Mouse (Mus musculus) limb, embryonic 12.5 days (tissue): Measurements from ENCODE around the gene Fzd1. TPM values are rescaled to one million over a fixed set of nuclear protein-coding genes. Genes with fewer than 3 reads are reported as not detected.

Experiments
- ATAC-seq: fragments of 200-750 bp; cut with Nextera tagmentation; 2 replicates; pipeline ENCODE4 v1.8.0; 2017; ENCODE audit warnings: low read depth, moderate TSS enrichment; ENCODE audit not compliant: insufficient number of reproducible peaks, insufficient read depth, low FRiP score, low TSS enrichment
- H3K27ac ChIP-seq: fragments of 300-500 bp; sonication (generic); 2 replicates; pipeline ENCODE4 v1.5.1; 2016; ENCODE audit warnings: mild to moderate bottlenecking, moderate library complexity
- H3K27me3 ChIP-seq: fragments of 300-500 bp; sonication (generic); 2 replicates; pipeline ENCODE4 v1.6.1; 2016; ENCODE audit warnings: mild to moderate bottlenecking, moderate library complexity
- H3K36me3 ChIP-seq: fragments of 300-500 bp; sonication (generic); 2 replicates; pipeline ENCODE4 v1.6.1; 2016; ENCODE audit warnings: mild to moderate bottlenecking, moderate library complexity
- H3K4me1 ChIP-seq: fragments of 300-500 bp; sonication (generic); replicated peaks from 2 replicates; pipeline ENCODE4 v1.6.1; 2016
- H3K4me2 ChIP-seq: fragments of 300-500 bp; sonication (generic); 2 replicates; pipeline ENCODE4 v1.6.1; 2016; ENCODE audit warnings: mild to moderate bottlenecking, moderate library complexity
- H3K4me3 ChIP-seq: fragments of 300-500 bp; sonication (generic); replicated peaks from 2 replicates; pipeline ENCODE4 v1.5.1; 2016; ENCODE audit warnings: mild to moderate bottlenecking
- H3K9ac ChIP-seq: fragments of 300-500 bp; sonication (generic); replicated peaks from 2 replicates; pipeline ENCODE4 v1.6.1; 2016; ENCODE audit warnings: mild to moderate bottlenecking, moderate library complexity
- H3K9me3 ChIP-seq: fragments of 300-500 bp; sonication (generic); 2 replicates; pipeline ENCODE4 v1.6.1; 2016; ENCODE audit warnings: mild to moderate bottlenecking, moderate library complexity
- WGBS: fragments of 180-500 bp; shearing (Covaris S2); methylation state at CpG from one replicate; pipeline ENCODE4 v1.1.7; 2016; 5-methylcytosine and 5-hydroxymethylcytosine counted together
- polyA plus RNA-seq: library from polyadenylated mRNA; unstranded; fragments of >200 nt; fragmentation: Nextera tagmentation; extraction: Ambion mirVana; gene quantifications from 2 replicates; pipeline ENCODE4 v1.2.1, GENCODE M21; 2016

The Fzd1 gene
- polyA plus RNA-seq, 1 experiment from 2014 or later: 34.1 TPM

DNA sequence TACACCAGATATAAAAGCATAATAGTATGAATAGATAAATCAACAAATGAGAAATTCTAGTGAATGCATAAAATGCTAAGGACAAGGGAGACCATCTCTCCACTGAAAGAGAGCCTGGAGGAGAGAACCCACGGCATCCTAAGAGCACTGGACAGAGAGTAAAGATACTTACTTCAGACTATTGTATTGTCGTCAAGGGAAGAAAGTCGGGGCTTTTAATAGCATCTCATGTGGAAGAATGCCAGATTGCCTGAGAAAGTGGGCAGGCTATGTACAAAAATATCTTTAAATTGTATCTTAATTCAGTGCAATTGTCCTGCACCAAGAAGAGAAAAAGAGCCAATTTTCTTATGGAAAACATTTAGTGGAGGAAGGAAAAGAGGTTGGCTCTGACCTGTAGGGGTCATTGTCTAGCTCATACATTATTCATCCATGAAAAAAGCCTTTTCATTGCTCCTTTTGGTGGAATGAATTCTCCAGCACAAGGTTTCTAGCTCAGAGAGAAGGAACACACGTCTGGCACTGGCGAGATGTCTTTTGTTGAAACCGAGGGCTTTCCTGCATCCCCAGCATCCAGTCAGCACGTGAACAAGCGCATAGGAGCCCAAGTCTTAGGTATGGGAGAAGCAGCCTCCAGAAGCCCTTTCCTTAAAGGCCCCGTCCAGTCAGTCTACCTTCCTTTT lies 15.4 kb upstream of the Fzd1 start:
- H3K27me3 ChIP-seq: no peaks in the 10 kb centered on the region
- no peak overlapping the region for H3K27ac ChIP-seq
- 65% methylated on average over 9 of the region's 9 CpGs for WGBS
- peaks cover 6% of the 10 kb centered on the region; the same call in 1 of the 2 replicates for H3K4me1 ChIP-seq
- no peak overlapping the region for H3K4me2 ChIP-seq
- H3K4me3 ChIP-seq: no peak overlapping the region
- H3K9ac ChIP-seq: no peak overlapping the region
- no peaks in the 10 kb centered on the region for H3K36me3 ChIP-seq
- no peaks in the 10 kb centered on the region for H3K9me3 ChIP-seq
- no peak for ATAC-seq

DNA sequence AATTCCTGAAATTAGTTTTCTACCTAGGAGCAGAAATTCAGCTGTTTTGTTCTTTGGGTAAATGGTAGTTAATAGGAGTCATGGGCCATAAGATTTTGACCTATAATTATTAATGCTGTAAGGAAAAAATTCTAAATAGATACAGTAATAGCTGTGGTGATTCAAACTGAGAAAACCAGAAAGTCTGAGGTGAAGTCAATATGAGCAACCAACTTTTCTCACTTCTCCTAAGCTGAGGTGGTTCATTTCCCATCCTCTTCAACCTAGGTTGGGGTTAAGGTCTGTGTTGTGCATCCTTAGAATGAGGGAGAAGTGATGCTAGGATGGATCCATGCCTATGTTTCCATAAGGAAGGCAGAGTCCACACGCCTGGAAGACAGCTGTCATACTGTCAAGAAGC lies 12.8 kb upstream of the Fzd1 start:
- H3K4me1 ChIP-seq: no peaks in the 10 kb centered on the region
- ATAC-seq: no peak
- H3K27ac ChIP-seq: no peak overlapping the region
- H3K9me3 ChIP-seq: no peaks in the 10 kb centered on the region
- no peaks in the 10 kb centered on the region for H3K36me3 ChIP-seq
- H3K9ac ChIP-seq: no peak overlapping the region
- no peaks in the 10 kb centered on the region for H3K27me3 ChIP-seq
- no peak overlapping the region for H3K4me2 ChIP-seq
- 67% methylated on average over 1 of the region's 1 CpGs for WGBS
- H3K4me3 ChIP-seq: no peak overlapping the region

DNA sequence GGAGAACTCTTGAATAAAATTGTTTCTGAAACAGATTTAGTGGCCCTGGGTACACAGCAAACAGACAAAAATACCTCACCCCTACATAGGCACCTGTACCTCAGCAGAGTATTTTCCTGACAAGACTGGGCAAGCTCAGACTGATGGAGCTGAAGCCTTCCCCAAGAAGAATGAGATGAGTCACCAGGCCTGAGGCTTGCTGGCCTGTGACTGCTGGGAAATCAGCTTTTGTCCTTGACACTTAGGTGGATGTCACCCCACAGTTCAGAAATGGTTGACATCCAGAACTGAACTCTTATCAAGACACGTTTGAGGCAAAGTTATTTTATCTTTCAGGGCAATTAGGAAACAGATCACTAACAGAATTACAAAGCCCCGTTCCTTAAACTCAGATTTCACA lies 10.1 kb upstream of the Fzd1 start:
- Histone ChIP-seq H3K4me3 (no peak overlapping the region), H3K27ac (no peak overlapping the region), H3K9ac (no peak overlapping the region), H3K36me3 (no peaks in the 10 kb centered on the region), H3K27me3 (no peaks in the 10 kb centered on the region), H3K4me2 (no peak overlapping the region), H3K4me1 (no peaks in the 10 kb centered on the region), H3K9me3 (no peaks in the 10 kb centered on the region)
- WGBS: 75% methylated on average over 2 of the region's 2 CpGs
- ATAC-seq: no peak

DNA sequence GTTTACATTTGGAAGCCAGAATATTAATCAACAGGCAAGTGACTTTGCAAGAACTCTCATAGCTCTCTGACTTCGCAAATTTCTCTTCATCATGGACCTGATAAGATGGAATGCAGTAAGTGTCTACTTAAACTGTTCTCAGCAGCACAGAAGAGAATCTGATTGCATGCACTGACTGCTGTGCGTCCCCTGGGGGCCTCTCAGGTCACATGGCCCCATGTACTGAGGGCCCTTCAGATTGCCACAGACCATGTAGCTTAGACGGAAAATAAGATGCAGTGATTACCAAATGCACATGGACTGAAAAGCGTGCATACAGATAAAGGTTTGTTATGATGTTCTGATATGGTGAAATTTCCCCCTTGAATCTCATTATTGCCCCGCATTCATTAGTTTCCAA lies 8.9 kb upstream of the Fzd1 start:
- Histone ChIP-seq H3K27ac (no peak overlapping the region), H3K9ac (no peak overlapping the region), H3K36me3 (no peaks in the 10 kb centered on the region), H3K4me1 (no peaks in the 10 kb centered on the region), H3K4me3 (no peak overlapping the region), H3K9me3 (no peaks in the 10 kb centered on the region), H3K4me2 (no peak overlapping the region), H3K27me3 (no peaks in the 10 kb centered on the region)
- 82% methylated on average over 5 of the region's 5 CpGs for WGBS
- ATAC-seq: no peak

DNA sequence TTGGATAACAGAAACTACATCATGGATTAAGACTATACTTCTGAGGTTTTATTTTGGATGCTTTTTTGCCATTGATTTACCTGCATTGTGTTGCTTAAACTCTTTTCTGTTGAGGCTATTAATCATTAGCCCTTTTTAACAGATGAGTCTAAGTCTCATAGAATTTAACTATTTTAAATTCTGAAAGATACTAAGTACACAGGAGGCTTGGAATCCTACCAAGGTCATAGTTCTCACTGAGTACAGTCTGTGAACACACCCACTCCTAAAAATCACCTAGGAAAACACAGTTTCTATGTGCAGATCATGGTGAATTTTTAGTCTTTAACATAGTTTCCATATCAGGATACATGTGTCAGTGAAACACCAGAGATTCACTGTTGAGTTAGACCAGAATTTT lies 4.1 kb upstream of the Fzd1 start:
- Histone ChIP-seq H3K4me3 (no peak overlapping the region), H3K36me3 (no peaks in the 10 kb centered on the region), H3K9me3 (no peaks in the 10 kb centered on the region), H3K9ac (no peak overlapping the region), H3K4me1 (peaks cover 3% of the 10 kb centered on the region; the same call in 1 of the 2 replicates), H3K4me2 (no peak overlapping the region), H3K27me3 (no peaks in the 10 kb centered on the region), H3K27ac (no peak overlapping the region)
- no peak for ATAC-seq

DNA sequence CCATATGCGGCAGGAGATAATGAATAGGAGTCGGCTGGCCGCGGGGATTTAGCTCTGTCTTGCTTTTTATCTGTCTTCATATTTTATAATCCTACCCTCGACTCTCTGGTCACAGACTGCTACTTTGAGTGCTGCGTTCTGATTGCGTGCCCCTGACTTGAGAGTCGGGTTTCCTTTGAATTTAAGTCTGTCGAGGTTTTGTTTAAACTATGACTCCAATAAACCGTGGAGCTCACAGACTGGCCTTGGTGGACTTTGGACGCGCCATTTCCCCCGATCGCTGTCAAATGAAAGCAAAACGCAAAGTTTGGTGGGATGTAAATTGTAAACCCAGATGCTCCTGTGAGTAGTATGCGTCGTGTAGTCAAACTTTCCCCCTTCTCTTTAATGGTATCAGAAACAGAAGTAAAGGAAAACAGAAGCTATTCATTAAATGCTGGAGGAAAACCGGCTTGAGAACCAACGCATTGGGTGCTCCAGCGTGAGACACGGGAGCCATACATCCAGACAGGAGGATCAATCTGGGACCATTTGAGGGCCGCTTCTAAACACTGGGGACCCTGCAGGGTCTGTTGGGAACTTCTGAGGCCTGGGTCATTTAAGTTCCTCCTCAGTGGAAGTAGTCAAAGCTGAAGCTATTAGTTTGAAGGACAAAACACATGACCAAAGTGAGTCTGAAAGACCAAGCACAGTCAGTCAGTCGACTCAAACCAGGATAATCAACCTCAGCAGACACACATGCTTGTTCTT lies 671 bp upstream of the Fzd1 start:
- H3K9me3 ChIP-seq: no peaks in the 10 kb centered on the region
- peaks cover 5% of the 10 kb centered on the region; the same call in 1 of the 2 replicates for H3K36me3 ChIP-seq
- H3K27ac ChIP-seq: peak overlapping the region; percentile 99
- ATAC-seq: peak; percentile 11; the same call in 1 of the 2 replicates
- H3K9ac ChIP-seq: peak overlapping the region; percentile 62
- H3K4me3 ChIP-seq: peak overlapping the region; percentile 88
- peak overlapping the region; percentile 92 for H3K4me2 ChIP-seq
- under 1% methylated on average over 23 of the region's 23 CpGs for WGBS
- H3K27me3 ChIP-seq: no peaks in the 10 kb centered on the region; the same call in 1 of the 2 replicates
- H3K4me1 ChIP-seq: peaks cover 27% of the 10 kb centered on the region

DNA sequence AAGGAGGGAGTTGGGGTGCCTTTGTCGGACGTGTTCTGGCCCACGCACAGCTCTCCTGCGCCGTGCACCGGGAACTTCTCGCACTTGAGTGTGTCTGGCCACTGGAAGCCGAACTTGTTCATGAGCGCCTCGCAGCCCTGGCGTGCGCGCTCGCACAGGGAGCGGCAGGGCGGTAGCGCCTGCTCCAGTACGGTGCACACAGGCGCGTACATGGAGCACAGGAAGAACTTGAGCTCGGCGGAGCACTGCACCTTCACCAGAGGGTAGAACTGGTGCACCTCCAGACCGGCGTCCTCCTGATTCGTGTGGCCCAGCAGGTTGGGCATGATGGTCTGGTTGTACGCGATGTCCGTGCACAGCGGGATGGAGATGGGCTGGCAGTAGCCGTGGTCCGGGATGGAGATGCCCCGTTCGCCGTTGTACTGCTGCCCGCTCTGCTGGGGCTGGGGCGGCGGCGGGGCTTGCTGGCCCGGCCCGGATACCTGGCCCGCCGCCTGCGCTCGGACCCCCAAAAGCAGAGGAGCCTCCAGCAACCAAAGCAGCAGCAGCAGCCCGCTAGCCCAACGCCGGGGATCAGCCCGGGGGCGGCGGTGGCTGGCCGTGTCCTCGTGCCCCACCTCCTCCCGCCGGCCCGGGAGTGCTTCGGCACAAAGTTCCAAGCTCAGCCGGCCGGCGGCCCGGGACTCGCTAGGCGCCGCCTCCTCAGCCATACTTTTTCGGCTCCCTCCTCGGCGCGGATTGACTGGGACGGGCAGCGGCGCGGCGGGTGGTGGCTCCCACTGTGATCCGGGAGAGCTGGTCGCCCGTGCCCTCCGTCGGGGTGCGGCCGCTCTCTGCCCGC lies 744 bp downstream of the Fzd1 start:
- Histone ChIP-seq H3K4me3 (peak overlapping the region; percentile 88), H3K4me2 (peak overlapping the region; percentile 92), H3K36me3 (peaks cover 5% of the 10 kb centered on the region; the same call in 1 of the 2 replicates), H3K9ac (peak overlapping the region; percentile 97), H3K9me3 (no peaks in the 10 kb centered on the region), H3K27ac (peak overlapping the region; percentile 99), H3K27me3 (no peaks in the 10 kb centered on the region; the same call in 1 of the 2 replicates), H3K4me1 (peaks cover 27% of the 10 kb centered on the region)
- ATAC-seq: peak; percentile 58
- under 1% methylated on average over 72 of the region's 80 CpGs for WGBS

DNA sequence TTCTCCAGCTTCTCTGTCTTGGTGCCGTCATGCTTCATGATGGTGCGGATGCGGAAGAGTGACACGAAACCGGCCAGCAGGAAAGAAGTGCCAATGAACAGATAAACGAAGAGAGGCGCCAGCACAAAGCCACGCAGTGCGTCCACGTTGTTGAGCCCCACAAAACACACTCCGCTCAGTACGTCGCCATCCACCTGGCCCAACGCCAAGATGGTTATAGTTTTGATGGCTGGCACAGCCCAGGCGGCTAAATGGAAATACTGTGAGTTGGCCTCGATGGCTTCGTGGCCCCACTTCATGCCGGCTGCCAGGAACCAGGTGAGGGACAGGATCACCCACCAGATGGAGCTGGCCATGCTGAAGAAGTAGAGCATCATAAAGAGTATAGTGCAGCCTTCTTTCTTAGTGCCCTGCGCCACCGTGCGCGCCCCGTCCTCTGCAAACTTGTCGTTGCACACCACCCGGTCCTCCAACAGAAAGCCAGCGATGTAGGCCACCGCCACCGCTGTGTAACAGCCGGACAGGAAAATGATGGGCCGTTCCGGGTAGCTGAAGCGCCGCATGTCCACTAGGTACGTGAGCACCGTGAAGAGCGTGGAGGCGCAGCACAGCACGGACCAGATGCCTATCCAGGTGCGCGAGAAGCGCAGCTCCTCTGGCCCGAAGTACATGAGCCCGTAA lies 1.7 kb downstream of the Fzd1 start:
- Histone ChIP-seq H3K9ac (peak overlapping the region; percentile 97), H3K4me3 (peak overlapping the region; percentile 88), H3K4me2 (peak overlapping the region; percentile 92), H3K4me1 (peaks cover 27% of the 10 kb centered on the region), H3K27ac (peak overlapping the region; percentile 99), H3K27me3 (no peaks in the 10 kb centered on the region; the same call in 1 of the 2 replicates), H3K9me3 (no peaks in the 10 kb centered on the region), H3K36me3 (peaks cover 5% of the 10 kb centered on the region; the same call in 1 of the 2 replicates)
- 4% methylated on average over 43 of the region's 43 CpGs for WGBS
- 0 out of 2 replicates have a peak, but pooled peaks have one; percentile 0 for ATAC-seq

DNA sequence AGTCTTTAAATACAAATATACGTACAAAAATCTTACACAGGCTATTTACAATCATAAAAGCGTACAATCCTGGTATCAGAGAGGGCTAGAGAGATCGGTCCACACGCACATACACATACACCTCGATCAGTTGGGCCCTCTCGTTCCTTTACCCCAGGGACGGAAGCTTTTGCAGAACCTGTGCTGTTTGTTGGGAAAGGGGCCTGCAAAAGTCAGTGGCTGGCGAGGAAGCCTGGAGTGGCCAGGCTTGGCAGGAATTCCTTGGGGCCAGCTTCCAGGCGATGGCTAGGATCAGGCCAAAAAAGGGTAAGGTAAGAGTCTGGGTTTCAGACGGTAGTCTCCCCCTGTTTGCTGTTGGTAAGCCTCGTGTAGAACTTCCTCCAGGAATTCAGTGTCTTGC lies 2.5 kb downstream of the Fzd1 start:
- Histone ChIP-seq H3K27me3 (no peaks in the 10 kb centered on the region; the same call in 1 of the 2 replicates), H3K4me1 (peaks cover 27% of the 10 kb centered on the region), H3K27ac (peak overlapping the region; percentile 25; the same call in 1 of the 2 replicates), H3K9me3 (no peaks in the 10 kb centered on the region), H3K4me2 (peak overlapping the region; percentile 92), H3K9ac (peak overlapping the region; percentile 97), H3K36me3 (peaks cover 5% of the 10 kb centered on the region; the same call in 1 of the 2 replicates), H3K4me3 (peak overlapping the region; percentile 88)
- no peak for ATAC-seq
- WGBS: 24% methylated on average over 11 of the region's 11 CpGs

DNA sequence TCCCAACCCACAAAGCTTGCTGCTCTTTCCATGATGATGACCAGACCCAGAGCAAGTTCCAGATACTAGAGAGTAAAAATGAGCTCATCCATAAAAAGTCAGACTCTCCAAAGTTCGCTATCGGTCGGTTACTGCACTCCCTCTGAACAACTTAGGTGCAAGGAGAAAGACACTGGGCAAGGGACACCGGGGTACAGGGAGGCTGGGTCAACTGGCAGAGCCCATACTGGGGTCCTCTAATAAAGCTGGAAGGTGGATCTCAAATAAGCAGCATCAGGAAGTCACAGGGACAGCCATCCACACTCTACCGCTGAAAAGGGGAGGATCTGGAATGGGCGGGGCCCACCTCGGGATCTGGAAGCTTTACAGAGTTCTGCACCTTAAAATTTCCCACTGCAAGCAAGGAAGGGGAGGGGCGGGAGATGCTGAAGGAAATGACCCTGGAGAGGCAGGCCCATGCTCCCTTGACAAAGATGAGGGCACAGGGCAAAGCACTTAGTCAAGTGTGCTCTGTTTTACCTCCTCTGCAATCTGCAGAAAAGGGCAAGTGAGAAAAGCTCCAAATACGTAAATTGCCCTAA lies 3.0 kb downstream of the Fzd1 start:
- Histone ChIP-seq H3K9me3 (no peaks in the 10 kb centered on the region), H3K9ac (peak overlapping the region; percentile 47; the same call in 1 of the 2 replicates), H3K36me3 (peaks cover 5% of the 10 kb centered on the region; the same call in 1 of the 2 replicates), H3K27me3 (no peaks in the 10 kb centered on the region; the same call in 1 of the 2 replicates), H3K4me1 (peaks cover 27% of the 10 kb centered on the region), H3K4me3 (peak overlapping the region; percentile 88), H3K27ac (no peak overlapping the region), H3K4me2 (peak overlapping the region; percentile 92)
- WGBS: 13% methylated on average over 9 of the region's 9 CpGs
- no peak for ATAC-seq
